Mouse (Mus musculus) CH12.LX (cell line): Measurements from ENCODE around the gene Mrpl34. TPM values are rescaled to one million over a fixed set of nuclear protein-coding genes. Genes with fewer than 3 reads are reported as not detected.

Experiments used
- DNase-seq: peaks from one replicate; pipeline ENCODE4 v3.0.0-alpha.2; 2013; ENCODE audit errors: extremely low read depth
- H3K27ac ChIP-seq: 2 replicates; pipeline ENCODE4 v1.5.1; 2012; ENCODE audit warnings: low read depth, mild to moderate bottlenecking, control low read depth, moderate library complexity; ENCODE audit not compliant: insufficient read depth
- H3K27me3 ChIP-seq: replicated peaks from 2 replicates; pipeline ENCODE3; 2012; ENCODE audit warnings: inconsistent platforms
- H3K36me3 ChIP-seq, 2 experiments: replicated peaks in 1 of 2; 2 replicates each; pipeline versions ENCODE3 to v1.6.1; 2012; ENCODE audit warnings: inconsistent platforms in 1 of 2, low read length in 1 of 2, mild to moderate bottlenecking in 1 of 2, mixed read lengths in 1 of 2, moderate library complexity in 1 of 2; ENCODE audit not compliant: control insufficient read depth in 1 of 2, insufficient read depth in 1 of 2
- H3K4me1 ChIP-seq, 2 experiments: 2 replicates each; pipeline ENCODE4 v1.6.1; 2012; ENCODE audit warnings: inconsistent platforms in 1 of 2, moderate library complexity in 1 of 2; ENCODE audit not compliant: insufficient read depth in 2 of 2, control insufficient read depth in 1 of 2
- H3K4me2 ChIP-seq: 2 replicates; pipeline ENCODE4 v1.6.1; 2012; ENCODE audit warnings: low read depth, mild to moderate bottlenecking, control low read depth; ENCODE audit not compliant: poor library complexity, insufficient read depth, severe bottlenecking
- H3K4me3 ChIP-seq, 3 experiments: fragments of 150-350 bp in 1 of 3; sonication (generic) in 1 of 3; replicated peaks in 1 of 3; 2 replicates each; pipeline versions ENCODE3 to v1.5.1; 2011 to 2012; ENCODE audit warnings: low read depth in 2 of 3, low read length in 2 of 3, mild to moderate bottlenecking in 2 of 3, moderate library complexity in 2 of 3, control low read depth in 1 of 3, improper control_type of control experiment in 1 of 3, inconsistent platforms in 1 of 3, mixed read lengths in 1 of 3; ENCODE audit not compliant: poor library complexity in 1 of 3
- H3K79me2 ChIP-seq: replicated peaks from 2 replicates; pipeline ENCODE4 v1.6.1; 2012; ENCODE audit warnings: mild to moderate bottlenecking, moderate library complexity; ENCODE audit not compliant: control insufficient read depth, poor library complexity, insufficient read depth, severe bottlenecking; ENCODE audit errors: extremely low read depth
- H3K9ac ChIP-seq: 2 replicates; pipeline ENCODE4 v1.6.1; 2012; ENCODE audit warnings: low read depth, mild to moderate bottlenecking, control low read depth, moderate library complexity; ENCODE audit not compliant: insufficient read depth
- H3K9me3 ChIP-seq: replicated peaks from 2 replicates; pipeline ENCODE3; 2012; ENCODE audit warnings: low read length, inconsistent platforms, mixed read lengths
- BHLHE40 ChIP-seq: IDR thresholded peaks from 2 replicates; pipeline ENCODE4 v1.6.1; 2011; ENCODE audit warnings: mild to moderate bottlenecking, low read depth, low read length, improper control_type of control experiment
- CTCF ChIP-seq, 2 experiments: IDR thresholded peaks in 1 of 2; conservative IDR thresholded peaks in 1 of 2; 2 replicates each; pipeline ENCODE4 v1.5.1; 2011 to 2012; ENCODE audit warnings: low read depth in 2 of 2, low read length in 2 of 2, improper control_type of control experiment in 1 of 2, inconsistent platforms in 1 of 2, mild to moderate bottlenecking in 1 of 2, moderate library complexity in 1 of 2
- E2F4 ChIP-seq: IDR thresholded peaks from 2 replicates; pipeline ENCODE4 v1.6.1; 2011; ENCODE audit warnings: low read depth, low read length, improper control_type of control experiment; ENCODE audit not compliant: insufficient replicate concordance
- GABPA ChIP-seq: IDR thresholded peaks from 2 replicates; pipeline ENCODE4 v1.6.1; 2012; ENCODE audit warnings: low read depth, low read length, improper control_type of control experiment, inconsistent platforms; ENCODE audit not compliant: insufficient replicate concordance
- IRF4 ChIP-seq: IDR thresholded peaks from 2 replicates; pipeline ENCODE4 v1.6.1; 2014; ENCODE audit warnings: low read depth, mild to moderate bottlenecking, inconsistent platforms, low read length, improper control_type of control experiment
- JUND ChIP-seq: conservative IDR thresholded peaks from 2 replicates; pipeline ENCODE4 v1.6.1; 2011; ENCODE audit warnings: low read depth, low read length, improper control_type of control experiment
- POLR2AphosphoS2 ChIP-seq: IDR thresholded peaks from 2 replicates; pipeline ENCODE4 v1.6.1; 2011; ENCODE audit warnings: low read depth, low read length, improper control_type of control experiment
- SIN3A ChIP-seq: IDR thresholded peaks from 2 replicates; pipeline ENCODE4 v1.6.1; 2012; ENCODE audit warnings: low read length, improper control_type of control experiment, inconsistent platforms
- dilution Hi-C: fragments of 300-500 bp; cut with MboI; formaldehyde crosslinking; loops from 2 replicates; pipeline ENCODE4 v1.14.3; 2020; ENCODE audit warnings: low sequenced_read_pairs; ENCODE audit not compliant: extremely low pct_unique_long_range_greater_than_20kb, extremely low pct_ligation_motif_present
- in situ Hi-C: fragments of 300-500 bp; cut with MboI; formaldehyde crosslinking; loops from 3 replicates; pipeline ENCODE4 v1.14.3; 2019; ENCODE audit warnings: low sequenced_read_pairs, low pct_ligation_motif_present, low pct_unique_long_range_greater_than_20kb, mixed read lengths
- polyA plus RNA-seq: library from polyadenylated mRNA; unstranded; fragments of >175 nt; gene quantifications from 2 replicates; pipeline ENCODE4 v1.2.1, GENCODE M21; 2012; ENCODE audit warnings: low read depth; ENCODE audit not compliant: insufficient read length
- total RNA-seq, 2 experiments: library from RNA; depleted of rRNA; stranded (reverse); fragments of 300-350 nt in 1 of 2; fragments of >200 nt in 1 of 2; gene quantifications; 2 replicates each; pipeline ENCODE4 v1.2.3; 2012 to 2014

The Mrpl34 gene
- total and polyA plus RNA-seq, 3 experiments: 94.4 to 150 (median 133) TPM

DNA sequence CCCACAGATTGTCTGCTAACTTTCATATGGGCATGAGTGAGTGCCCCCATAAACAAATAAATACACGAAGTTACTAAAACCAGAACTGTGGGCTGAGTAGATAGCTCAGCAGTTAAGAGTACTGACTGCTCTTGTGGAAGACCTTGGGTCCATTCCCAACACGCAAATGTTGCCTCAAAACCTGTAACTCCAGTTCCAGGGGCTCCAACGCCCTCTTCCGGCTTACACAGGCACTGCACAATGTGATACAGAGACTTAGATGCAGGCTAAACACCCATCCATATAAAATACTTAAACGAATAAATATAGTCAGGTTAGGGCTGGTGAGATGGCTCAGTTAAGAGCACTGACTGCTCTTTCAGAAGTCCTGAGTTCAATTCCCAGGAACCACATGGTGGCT is 50.3 kb downstream of the Mrpl34 start:
- no peaks in the 10 kb centered on the region for H3K9me3 ChIP-seq
- H3K9ac ChIP-seq: no peak overlapping the region
- H3K27ac ChIP-seq: no peak overlapping the region
- peaks cover 18% of the 10 kb centered on the region for H3K27me3 ChIP-seq
- TF ChIP-seq POLR2AphosphoS2 (no peak), BHLHE40 (no peak), IRF4 (no peak), SIN3A (no peak), GABPA (no peak), E2F4 (no peak), CTCF (conservative IDR thresholded peaks at IDR 0.05 in 1 of 2, IDR thresholded peaks at IDR 0.05 in 1 of 2; ENCODE audit: low read depth in 2 of 2, low read length in 2 of 2) (peak in 1 of 2 experiments; percentile 12; a peak in 2 of 4 replicates), JUND (no peak)
- H3K4me1 ChIP-seq: peaks cover 3 to 10% of the 10 kb centered on the region in 2 experiments; a peak in 1 of 4 replicates
- no peak for DNase-seq
- H3K4me3 ChIP-seq: no peak overlapping the region
- dilution Hi-C loops: no loop called here
- H3K4me2 ChIP-seq: no peak overlapping the region
- in situ Hi-C loops: no loop called here
- no peaks in the 10 kb centered on the region for H3K79me2 ChIP-seq
- no peaks in the 10 kb centered on the region for H3K36me3 ChIP-seq

Other genes with a start within 250 kb of the Mrpl34 start
Only the 20 nearest of the 26 such genes appear.
- gene Use1, start 98.1 kb upstream of the Mrpl34 start, total RNA-seq (2012; rRNA removed): 118 and 130 TPM in 2 replicates
- gene Use1, start 98.1 kb upstream of the Mrpl34 start, total RNA-seq (2014; rRNA removed): 69.6 and 78.4 TPM in 2 replicates
- 98.7 and 111 TPM in 2 replicates for gene Use1, start 98.1 kb upstream of the Mrpl34 start, polyA plus RNA-seq
- gene Ocel1, start 93.7 kb upstream of the Mrpl34 start, total RNA-seq (2012; rRNA removed): 7.1 and 8.9 TPM in 2 replicates
- 4.4 and 4.8 TPM in 2 replicates for gene Ocel1, start 93.7 kb upstream of the Mrpl34 start, total RNA-seq (2014; rRNA removed)
- gene Ocel1, start 93.7 kb upstream of the Mrpl34 start, polyA plus RNA-seq: 4.5 and 7.4 TPM in 2 replicates
- 25.2 and 25.3 TPM in 2 replicates for gene Nr2f6, start 83.0 kb upstream of the Mrpl34 start, total RNA-seq (2012; rRNA removed)
- gene Nr2f6, start 83.0 kb upstream of the Mrpl34 start, total RNA-seq (2014; rRNA removed): 11.8 and 13.1 TPM in 2 replicates
- gene Nr2f6, start 83.0 kb upstream of the Mrpl34 start, polyA plus RNA-seq: 14.2 and 15.6 TPM in 2 replicates
- not detected in 2 replicates for gene Ushbp1, start 69.2 kb upstream of the Mrpl34 start, total RNA-seq (2012; rRNA removed)
- not detected in 2 replicates for gene Ushbp1, start 69.2 kb upstream of the Mrpl34 start, total RNA-seq (2014; rRNA removed)
- not detected in 2 replicates for gene Ushbp1, start 69.2 kb upstream of the Mrpl34 start, polyA plus RNA-seq
- 66.0 and 67.3 TPM in 2 replicates for gene Babam1, start 68.1 kb upstream of the Mrpl34 start, total RNA-seq (2012; rRNA removed)
- 47.6 and 56.7 TPM in 2 replicates for gene Babam1, start 68.1 kb upstream of the Mrpl34 start, total RNA-seq (2014; rRNA removed)
- 132 and 137 TPM in 2 replicates for gene Babam1, start 68.1 kb upstream of the Mrpl34 start, polyA plus RNA-seq
- gene Ankle1, start 58.9 kb upstream of the Mrpl34 start, total RNA-seq (2012; rRNA removed): 17.9 and 24.7 TPM in 2 replicates
- gene Ankle1, start 58.9 kb upstream of the Mrpl34 start, total RNA-seq (2014; rRNA removed): 9.0 and 9.4 TPM in 2 replicates
- gene Ankle1, start 58.9 kb upstream of the Mrpl34 start, polyA plus RNA-seq: 17.4 and 17.6 TPM in 2 replicates
- 28.2 and 33.2 TPM in 2 replicates for gene Abhd8, start 1.3 kb upstream of the Mrpl34 start, total RNA-seq (2012; rRNA removed)
- 8.5 and 8.9 TPM in 2 replicates for gene Abhd8, start 1.3 kb upstream of the Mrpl34 start, total RNA-seq (2014; rRNA removed)
- 5.2 and 6.0 TPM in 2 replicates for gene Abhd8, start 1.3 kb upstream of the Mrpl34 start, polyA plus RNA-seq
- gene Dda1, start 4.2 kb downstream of the Mrpl34 start, total RNA-seq (2012; rRNA removed): 59.3 and 62.8 TPM in 2 replicates
- 49.8 and 57.4 TPM in 2 replicates for gene Dda1, start 4.2 kb downstream of the Mrpl34 start, total RNA-seq (2014; rRNA removed)
- 65.8 and 78.1 TPM in 2 replicates for gene Dda1, start 4.2 kb downstream of the Mrpl34 start, polyA plus RNA-seq
- gene Ano8, start 21.0 kb downstream of the Mrpl34 start, total RNA-seq (2012; rRNA removed): 5.5 and 6.7 TPM in 2 replicates
- gene Ano8, start 21.0 kb downstream of the Mrpl34 start, total RNA-seq (2014; rRNA removed): 1.8 and 1.9 TPM in 2 replicates
- 1.8 and 2.1 TPM in 2 replicates for gene Ano8, start 21.0 kb downstream of the Mrpl34 start, polyA plus RNA-seq
- gene Gtpbp3, start 23.1 kb downstream of the Mrpl34 start, total RNA-seq (2012; rRNA removed): 26.7 and 29.0 TPM in 2 replicates
- 19.5 and 20.7 TPM in 2 replicates for gene Gtpbp3, start 23.1 kb downstream of the Mrpl34 start, total RNA-seq (2014; rRNA removed)
- gene Gtpbp3, start 23.1 kb downstream of the Mrpl34 start, polyA plus RNA-seq: 17.4 and 21.6 TPM in 2 replicates
- gene Plvap, start 46.8 kb downstream of the Mrpl34 start, total RNA-seq (2012; rRNA removed): 0.04 TPM in 1 of 2 replicates, not detected in the other
- gene Plvap, start 46.8 kb downstream of the Mrpl34 start, total RNA-seq (2014; rRNA removed): not detected in 2 replicates
- gene Plvap, start 46.8 kb downstream of the Mrpl34 start, polyA plus RNA-seq: 0.27 and 0.37 TPM in 2 replicates
- gene Ccdc194, start 60.8 kb downstream of the Mrpl34 start, total RNA-seq (2012; rRNA removed): not detected in 2 replicates
- not detected in 2 replicates for gene Ccdc194, start 60.8 kb downstream of the Mrpl34 start, total RNA-seq (2014; rRNA removed)
- not detected in 2 replicates for gene Ccdc194, start 60.8 kb downstream of the Mrpl34 start, polyA plus RNA-seq
- gene Bst2, start 72.5 kb downstream of the Mrpl34 start, total RNA-seq (2012; rRNA removed): 404 and 424 TPM in 2 replicates
- 304 and 321 TPM in 2 replicates for gene Bst2, start 72.5 kb downstream of the Mrpl34 start, total RNA-seq (2014; rRNA removed)
- 214 and 243 TPM in 2 replicates for gene Bst2, start 72.5 kb downstream of the Mrpl34 start, polyA plus RNA-seq
- gene Mvb12a, start 78.0 kb downstream of the Mrpl34 start, total RNA-seq (2012; rRNA removed): 113 and 128 TPM in 2 replicates
- gene Mvb12a, start 78.0 kb downstream of the Mrpl34 start, total RNA-seq (2014; rRNA removed): 149 and 157 TPM in 2 replicates
- gene Mvb12a, start 78.0 kb downstream of the Mrpl34 start, polyA plus RNA-seq: 80.5 and 82.1 TPM in 2 replicates
- gene Tmem221, start 93.9 kb downstream of the Mrpl34 start, total RNA-seq (2012; rRNA removed): 0.21 and 0.51 TPM in 2 replicates
- not detected in 2 replicates for gene Tmem221, start 93.9 kb downstream of the Mrpl34 start, total RNA-seq (2014; rRNA removed)
- gene Tmem221, start 93.9 kb downstream of the Mrpl34 start, polyA plus RNA-seq: not detected in 2 replicates
- gene Nxnl1, start 101.6 kb downstream of the Mrpl34 start, total RNA-seq (2012; rRNA removed): 0.04 TPM in 1 of 2 replicates, not detected in the other
- gene Nxnl1, start 101.6 kb downstream of the Mrpl34 start, total RNA-seq (2014; rRNA removed): not detected in 2 replicates
- gene Nxnl1, start 101.6 kb downstream of the Mrpl34 start, polyA plus RNA-seq: 0.08 TPM in 1 of 2 replicates, not detected in the other
- gene Slc27a1, start 103.9 kb downstream of the Mrpl34 start, total RNA-seq (2012; rRNA removed): 2.7 and 4.0 TPM in 2 replicates
- gene Slc27a1, start 103.9 kb downstream of the Mrpl34 start, total RNA-seq (2014; rRNA removed): 1.8 and 2.3 TPM in 2 replicates
- 2.3 and 2.4 TPM in 2 replicates for gene Slc27a1, start 103.9 kb downstream of the Mrpl34 start, polyA plus RNA-seq
- gene Pgls, start 127.2 kb downstream of the Mrpl34 start, total RNA-seq (2012; rRNA removed): 183 and 215 TPM in 2 replicates
- 94.2 and 118 TPM in 2 replicates for gene Pgls, start 127.2 kb downstream of the Mrpl34 start, total RNA-seq (2014; rRNA removed)
- 72.5 and 74.9 TPM in 2 replicates for gene Pgls, start 127.2 kb downstream of the Mrpl34 start, polyA plus RNA-seq
- gene Fam129c, start 132.7 kb downstream of the Mrpl34 start, total RNA-seq (2012; rRNA removed): 95.2 and 136 TPM in 2 replicates
- gene Fam129c, start 132.7 kb downstream of the Mrpl34 start, total RNA-seq (2014; rRNA removed): 86.3 and 89.2 TPM in 2 replicates
- gene Fam129c, start 132.7 kb downstream of the Mrpl34 start, polyA plus RNA-seq: 92.8 and 98.6 TPM in 2 replicates
- 85.3 and 92.0 TPM in 2 replicates for gene Colgalt1, start 146.0 kb downstream of the Mrpl34 start, total RNA-seq (2012; rRNA removed)
- 68.7 and 72.0 TPM in 2 replicates for gene Colgalt1, start 146.0 kb downstream of the Mrpl34 start, total RNA-seq (2014; rRNA removed)
- gene Colgalt1, start 146.0 kb downstream of the Mrpl34 start, polyA plus RNA-seq: 72.0 and 73.7 TPM in 2 replicates